Mouse (Mus musculus): Measurements from ENCODE around the gene Lhx3. TPM values are rescaled to one million over a fixed set of nuclear protein-coding genes. Genes with fewer than 3 reads are reported as not detected.
A peak's percentile ranks its signal among the peaks of the same experiment; 100 is the strongest.

The Lhx3 gene
- not detected in 2 replicates for polyA plus RNA-seq (2014; fragmentation: Nextera tagmentation; extraction: Ambion mirVana)

DNA sequence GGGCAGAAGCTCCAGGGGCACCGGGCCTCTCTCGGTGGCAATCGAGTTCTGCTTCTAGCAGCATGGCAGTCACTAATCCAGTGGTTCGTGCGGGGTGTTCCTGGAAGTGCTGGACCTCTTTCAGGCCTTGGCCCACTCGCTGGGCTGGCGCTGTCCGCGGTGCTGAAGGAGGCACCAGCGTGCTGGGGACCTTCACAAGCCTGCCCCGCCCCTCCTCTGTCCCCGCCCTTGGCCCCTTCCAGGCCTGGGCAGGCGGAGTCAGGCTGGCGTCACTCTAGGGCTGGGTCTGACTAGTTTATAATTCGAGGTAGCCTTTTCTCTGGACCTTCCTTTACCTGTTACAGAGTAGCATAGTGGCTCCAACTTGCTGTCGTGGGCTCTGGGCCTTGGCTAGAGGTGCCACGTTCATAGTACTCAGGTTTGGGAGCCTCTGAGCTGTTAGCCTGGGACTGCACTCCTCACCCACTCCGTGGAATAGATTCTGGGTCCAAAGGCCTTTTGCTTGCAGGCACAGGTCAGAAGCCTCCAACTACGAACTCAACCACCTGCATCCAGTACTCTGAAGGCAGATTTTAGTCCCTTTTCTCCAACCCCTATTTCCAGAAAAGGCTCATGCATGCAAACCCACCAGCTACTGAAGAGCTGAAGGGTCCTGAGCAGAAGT is at the start of gene Lhx3:
Lhx3 (minus strand) TSS at position 164 of the 664 bp plus-strand sequence.
- peaks cover 29% of the 10 kb centered on the region for H3K36me3 ChIP-seq (ENCODE audit: control insufficient read depth, insufficient read depth, low read length)
- H3K27ac ChIP-seq (ENCODE audit: low read depth, low read length) = no peak within 1 kb of the TSS
- no peak within 1 kb of the TSS for H3K4me3 ChIP-seq (ENCODE audit: low read depth, low read length)
- H3K9ac ChIP-seq (ENCODE audit: low read length) = no peak within 1 kb of the TSS
- ATAC-seq = peak; percentile 57; the same call in 1 of the 2 replicates
- H3K9me3 ChIP-seq (replicated peaks; ENCODE audit: control insufficient read depth, low read length) = no peaks in the 10 kb centered on the region
- DNase-seq (ENCODE audit: low spot score) = peak; percentile 68
- peaks cover 13% of the 10 kb centered on the region for H3K4me1 ChIP-seq (ENCODE audit: control insufficient read depth, insufficient read depth, low read length)
- peaks cover 46% of the 10 kb centered on the region for H3K27me3 ChIP-seq (replicated peaks; ENCODE audit: control insufficient read depth, insufficient read depth, low read length)
- WGBS = 4% methylated on average over 19 of the region's 19 CpGs
- no peak within 1 kb of the TSS for H3K4me2 ChIP-seq (ENCODE audit: low read length)

DNA sequence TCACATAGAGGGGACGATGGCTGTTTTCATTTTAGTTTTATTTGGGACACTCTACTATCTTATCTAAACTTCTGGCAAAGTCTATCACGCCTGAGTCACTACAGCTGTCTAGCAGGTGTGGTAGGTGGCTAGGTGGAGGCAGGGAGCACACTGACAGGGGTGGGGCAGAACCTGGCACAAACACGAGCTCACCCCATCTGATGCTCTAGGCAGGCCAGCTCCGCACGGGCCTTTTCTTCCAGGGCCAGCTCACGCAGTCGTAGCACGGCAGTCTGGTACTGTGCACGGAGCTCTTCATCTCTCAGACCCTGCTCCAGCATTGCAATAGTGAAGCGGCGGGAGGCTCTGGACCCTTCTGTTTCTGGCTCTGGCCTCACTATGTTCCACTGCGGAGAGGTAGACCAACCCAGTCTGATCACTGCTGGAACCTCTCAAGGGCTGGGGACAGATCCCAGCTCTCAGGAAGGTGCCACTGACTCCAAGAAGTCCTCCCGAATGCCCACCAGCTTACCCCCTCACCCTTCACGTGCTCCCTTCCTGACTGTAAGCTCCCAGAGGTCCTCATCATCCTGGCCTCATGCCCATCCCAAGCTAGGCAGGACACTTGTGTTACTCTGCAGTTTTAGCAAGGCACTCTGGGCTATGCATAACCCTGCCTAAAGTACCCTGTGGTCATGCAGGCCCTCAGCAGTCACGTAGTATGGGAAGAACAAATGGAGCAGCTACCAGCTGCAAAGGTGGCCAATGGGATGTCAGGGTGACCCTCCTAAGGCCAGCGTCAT is 49.4 kb upstream of the Lhx3 start:
- no peaks in the 10 kb centered on the region for H3K4me1 ChIP-seq (ENCODE audit: control insufficient read depth, insufficient read depth, low read length)
- 86% methylated on average over 16 of the region's 16 CpGs for WGBS
- no peak overlapping the region for H3K4me2 ChIP-seq (ENCODE audit: low read length)
- H3K4me3 ChIP-seq (ENCODE audit: low read depth, low read length) = no peak overlapping the region
- ATAC-seq (no peak), DNase-seq (ENCODE audit: low spot score) (no peak)
- no peaks in the 10 kb centered on the region for H3K9me3 ChIP-seq (replicated peaks; ENCODE audit: control insufficient read depth, low read length)
- H3K36me3 ChIP-seq (ENCODE audit: control insufficient read depth, insufficient read depth, low read length) = no peaks in the 10 kb centered on the region
- no peak overlapping the region for H3K9ac ChIP-seq (ENCODE audit: low read length)
- H3K27ac ChIP-seq (ENCODE audit: low read depth, low read length) = no peak overlapping the region
- no peaks in the 10 kb centered on the region for H3K27me3 ChIP-seq (replicated peaks; ENCODE audit: control insufficient read depth, insufficient read depth, low read length)

DNA sequence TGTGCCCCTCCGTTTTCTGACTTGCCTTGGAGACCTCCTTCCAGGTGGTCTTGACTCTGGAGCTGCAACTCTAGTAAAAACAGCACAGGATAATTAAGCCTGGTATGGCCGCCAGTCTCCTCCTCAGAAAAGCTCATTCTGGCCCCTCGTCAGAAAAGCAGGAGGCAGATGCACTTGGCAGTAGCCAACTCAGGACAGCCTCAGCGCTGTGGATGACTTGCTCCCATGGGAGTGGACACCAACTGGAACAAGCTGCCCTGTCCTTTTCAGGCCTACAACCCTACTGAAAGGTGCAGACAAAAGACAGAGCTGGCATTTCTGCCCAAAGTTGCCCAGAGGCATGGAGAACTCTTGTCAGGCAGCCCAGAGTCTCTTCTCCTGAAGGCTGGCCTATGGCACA is 46.7 kb upstream of the Lhx3 start:
- 61% methylated on average over 4 of the region's 4 CpGs for WGBS
- no peaks in the 10 kb centered on the region for H3K36me3 ChIP-seq (ENCODE audit: control insufficient read depth, insufficient read depth, low read length)
- H3K27me3 ChIP-seq (replicated peaks; ENCODE audit: control insufficient read depth, insufficient read depth, low read length) = no peaks in the 10 kb centered on the region
- H3K9ac ChIP-seq (ENCODE audit: low read length) = no peak overlapping the region
- no peak overlapping the region for H3K27ac ChIP-seq (ENCODE audit: low read depth, low read length)
- no peaks in the 10 kb centered on the region for H3K4me1 ChIP-seq (ENCODE audit: control insufficient read depth, insufficient read depth, low read length)
- no peak overlapping the region for H3K4me2 ChIP-seq (ENCODE audit: low read length)
- no peak for ATAC-seq
- H3K4me3 ChIP-seq (ENCODE audit: low read depth, low read length) = no peak overlapping the region
- no peak for DNase-seq (ENCODE audit: low spot score)
- no peaks in the 10 kb centered on the region for H3K9me3 ChIP-seq (replicated peaks; ENCODE audit: control insufficient read depth, low read length)

DNA sequence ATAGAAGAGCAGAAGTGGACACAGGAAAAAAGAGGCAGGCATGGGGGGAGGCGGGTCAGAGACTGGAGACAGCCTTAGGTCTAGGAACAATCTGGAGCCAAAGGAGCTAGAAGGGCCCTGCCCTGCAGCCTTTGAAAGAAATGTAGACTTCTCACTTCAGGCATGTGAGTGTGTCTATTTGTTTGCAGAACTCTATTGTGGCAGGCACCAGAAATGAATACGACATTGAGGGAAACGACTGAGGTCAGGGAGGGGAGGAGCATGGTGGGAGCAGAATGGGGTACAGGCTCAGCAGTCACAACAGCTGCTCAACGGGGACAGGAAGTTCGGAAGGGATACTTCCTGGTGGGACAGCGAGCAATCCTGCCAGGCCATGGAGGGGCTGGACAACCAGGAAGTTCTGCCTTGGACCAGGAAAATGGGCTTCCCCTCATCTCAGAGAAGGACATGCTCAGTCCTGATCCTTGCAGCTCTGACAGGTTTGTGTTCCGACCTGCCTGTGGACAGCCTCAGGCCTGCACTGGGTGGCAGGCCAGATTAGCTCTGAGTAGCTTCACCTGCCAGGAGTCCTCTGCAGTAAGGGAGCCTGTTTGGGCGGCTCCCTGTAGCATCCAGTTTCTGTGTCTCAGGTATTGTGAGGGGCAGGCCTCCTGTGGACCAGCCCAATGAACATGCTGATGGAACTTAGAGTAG is 44.6 kb upstream of the Lhx3 start:
- Histone ChIP-seq H3K27ac (ENCODE audit: low read depth, low read length) (no peak overlapping the region), H3K36me3 (ENCODE audit: control insufficient read depth, insufficient read depth, low read length) (no peaks in the 10 kb centered on the region), H3K9me3 (replicated peaks; ENCODE audit: control insufficient read depth, low read length) (no peaks in the 10 kb centered on the region), H3K4me1 (ENCODE audit: control insufficient read depth, insufficient read depth, low read length) (no peaks in the 10 kb centered on the region), H3K4me3 (ENCODE audit: low read depth, low read length) (no peak overlapping the region), H3K27me3 (replicated peaks; ENCODE audit: control insufficient read depth, insufficient read depth, low read length) (no peaks in the 10 kb centered on the region), H3K9ac (ENCODE audit: low read length) (no peak overlapping the region), H3K4me2 (ENCODE audit: low read length) (no peak overlapping the region)
- DNase-seq (ENCODE audit: low spot score) (no peak), ATAC-seq (no peak)
- WGBS = 61% methylated on average over 8 of the region's 8 CpGs

- H3K4me2 ChIP-seq (ENCODE audit: low read length) = no peak overlapping the region
- no peak overlapping the region for H3K27ac ChIP-seq (ENCODE audit: low read depth, low read length)
- H3K4me1 ChIP-seq (ENCODE audit: control insufficient read depth, insufficient read depth, low read length) = no peaks in the 10 kb centered on the region
- ATAC-seq (no peak), DNase-seq (ENCODE audit: low spot score) (no peak)
- WGBS = 71% methylated on average over 3 of the region's 3 CpGs
- no peaks in the 10 kb centered on the region for H3K9me3 ChIP-seq (replicated peaks; ENCODE audit: control insufficient read depth, low read length)
- no peak overlapping the region for H3K9ac ChIP-seq (ENCODE audit: low read length)
- no peak overlapping the region for H3K4me3 ChIP-seq (ENCODE audit: low read depth, low read length)
- no peaks in the 10 kb centered on the region for H3K36me3 ChIP-seq (ENCODE audit: control insufficient read depth, insufficient read depth, low read length)
- H3K27me3 ChIP-seq (replicated peaks; ENCODE audit: control insufficient read depth, insufficient read depth, low read length) = no peaks in the 10 kb centered on the region
Measured at GRCm38 (mm10) chr2:26247531-26247930, 39.4 kb upstream of the Lhx3 start.

DNA sequence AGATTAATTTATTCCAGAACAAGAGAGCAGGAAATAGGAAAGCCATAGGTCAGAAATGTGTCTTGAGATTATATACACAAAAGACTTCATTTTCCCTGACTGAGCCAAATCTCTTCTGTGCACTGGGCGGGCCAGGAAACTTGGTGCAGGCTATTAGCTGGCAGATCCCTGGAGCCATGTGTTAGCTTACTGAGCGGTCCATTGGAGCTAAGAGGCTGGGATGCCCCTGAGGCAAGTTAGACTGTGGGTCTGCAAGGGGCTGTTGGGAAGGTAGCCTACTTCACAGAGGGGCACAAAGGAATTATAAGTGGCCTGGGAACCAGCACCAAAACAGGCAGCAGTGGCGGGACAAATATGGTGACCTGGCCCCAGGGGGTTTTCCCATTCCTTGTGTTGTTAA is 32.8 kb upstream of the Lhx3 start:
- Histone ChIP-seq H3K36me3 (ENCODE audit: control insufficient read depth, insufficient read depth, low read length) (no peaks in the 10 kb centered on the region), H3K4me2 (ENCODE audit: low read length) (no peak overlapping the region), H3K27ac (ENCODE audit: low read depth, low read length) (0 out of 2 replicates have a peak overlapping the region, but pooled peaks have one; percentile 9), H3K4me1 (ENCODE audit: control insufficient read depth, insufficient read depth, low read length) (peaks cover 5% of the 10 kb centered on the region; the same call in 1 of the 2 replicates), H3K9me3 (replicated peaks; ENCODE audit: control insufficient read depth, low read length) (no peaks in the 10 kb centered on the region), H3K9ac (ENCODE audit: low read length) (no peak overlapping the region), H3K4me3 (ENCODE audit: low read depth, low read length) (no peak overlapping the region), H3K27me3 (replicated peaks; ENCODE audit: control insufficient read depth, insufficient read depth, low read length) (no peaks in the 10 kb centered on the region)
- ATAC-seq (no peak), DNase-seq (ENCODE audit: low spot score) (peak; percentile 2)
- 68% methylated on average over 3 of the region's 3 CpGs for WGBS

GRCm38 (mm10) chr2:26240330-26240729 is 32.2 kb upstream of the Lhx3 start:
- peaks cover 5% of the 10 kb centered on the region; the same call in 1 of the 2 replicates for H3K4me1 ChIP-seq (ENCODE audit: control insufficient read depth, insufficient read depth, low read length)
- WGBS = 55% methylated on average over 9 of the region's 9 CpGs
- no peak overlapping the region for H3K4me3 ChIP-seq (ENCODE audit: low read depth, low read length)
- H3K27ac ChIP-seq (ENCODE audit: low read depth, low read length) = no peak overlapping the region; the same call in 1 of the 2 replicates
- H3K9me3 ChIP-seq (replicated peaks; ENCODE audit: control insufficient read depth, low read length) = no peaks in the 10 kb centered on the region
- DNase-seq (ENCODE audit: low spot score) (peak; percentile 53), ATAC-seq (no peak)
- no peaks in the 10 kb centered on the region for H3K36me3 ChIP-seq (ENCODE audit: control insufficient read depth, insufficient read depth, low read length)
- no peaks in the 10 kb centered on the region for H3K27me3 ChIP-seq (replicated peaks; ENCODE audit: control insufficient read depth, insufficient read depth, low read length)
- H3K9ac ChIP-seq (ENCODE audit: low read length) = no peak overlapping the region
- H3K4me2 ChIP-seq (ENCODE audit: low read length) = no peak overlapping the region

GRCm38 (mm10) chr2:26237290-26237782 is 29.2 kb upstream of the Lhx3 start, which contains the start of gene Qsox2:
Gene Qsox2 (minus strand): TSS chr2:26237525.
- ATAC-seq = peak; percentile 87
- DNase-seq (ENCODE audit: low spot score) = peak; percentile 93
- Histone ChIP-seq H3K27me3 (replicated peaks; ENCODE audit: control insufficient read depth, insufficient read depth, low read length) (no peaks in the 10 kb centered on the region), H3K4me2 (ENCODE audit: low read length) (peak within 1 kb of the TSS; percentile 83), H3K9me3 (replicated peaks; ENCODE audit: control insufficient read depth, low read length) (no peaks in the 10 kb centered on the region), H3K9ac (ENCODE audit: low read length) (peak within 1 kb of the TSS; percentile 85), H3K36me3 (ENCODE audit: control insufficient read depth, insufficient read depth, low read length) (no peaks in the 10 kb centered on the region), H3K27ac (ENCODE audit: low read depth, low read length) (peak within 1 kb of the TSS; percentile 68), H3K4me3 (ENCODE audit: low read depth, low read length) (peak within 1 kb of the TSS; percentile 90), H3K4me1 (ENCODE audit: control insufficient read depth, insufficient read depth, low read length) (peaks cover 5% of the 10 kb centered on the region; the same call in 1 of the 2 replicates)
- 2% methylated on average over 18 of the region's 36 CpGs for WGBS

Measured in forebrain, embryonic 14.5 days (tissue).